Mouse (Mus musculus) stomach, embryonic 16.5 days (tissue): ENCODE measurements around the gene Olfr218. TPM values are rescaled to one million over a fixed set of nuclear protein-coding genes. Genes with fewer than 3 reads are reported as not detected.

Experiments used
- ATAC-seq: fragments of 200-750 bp; cut with Nextera tagmentation; 2 replicates; pipeline ENCODE4 v1.8.0; 2017; ENCODE audit warnings: moderate number of reproducible peaks, moderate TSS enrichment; ENCODE audit not compliant: insufficient read depth, low FRiP score
- H3K27ac ChIP-seq: fragments of 300-500 bp; sonication (generic); 2 replicates; pipeline ENCODE4 v1.5.1; 2014; ENCODE audit warnings: low read length
- H3K27me3 ChIP-seq: fragments of 300-500 bp; sonication (generic); 2 replicates; pipeline ENCODE4 v1.6.1; 2014; ENCODE audit warnings: low read length, control low read depth, mixed read lengths; ENCODE audit not compliant: control insufficient read depth, insufficient read depth
- H3K36me3 ChIP-seq: fragments of 300-500 bp; sonication (generic); 2 replicates; pipeline ENCODE4 v1.6.1; 2014; ENCODE audit warnings: low read length; ENCODE audit not compliant: control insufficient read depth, insufficient read depth
- H3K4me1 ChIP-seq: fragments of 300-500 bp; sonication (generic); 2 replicates; pipeline ENCODE4 v1.6.1; 2014; ENCODE audit warnings: low read length, control low read depth, mixed read lengths; ENCODE audit not compliant: control insufficient read depth, insufficient read depth
- H3K4me2 ChIP-seq: fragments of 300-500 bp; sonication (generic); 2 replicates; pipeline ENCODE4 v1.6.1; 2014; ENCODE audit warnings: low read depth, low read length, mixed read lengths
- H3K4me3 ChIP-seq: fragments of 300-500 bp; sonication (generic); replicated peaks from 2 replicates; pipeline ENCODE4 v1.5.1; 2014; ENCODE audit warnings: mild to moderate bottlenecking, low read length
- H3K9ac ChIP-seq: fragments of 300-500 bp; sonication (generic); 2 replicates; pipeline ENCODE4 v1.6.1; 2014; ENCODE audit warnings: low read length
- H3K9me3 ChIP-seq: fragments of 300-500 bp; sonication (generic); replicated peaks from 2 replicates; pipeline ENCODE4 v1.6.1; 2016; ENCODE audit warnings: low read length, control low read depth; ENCODE audit not compliant: control insufficient read depth
- WGBS: fragments of 180-500 bp; shearing (Covaris S2); extraction: QIAGEN DNeasy Blood & Tissue Kit; methylation state at CpG from one replicate; pipeline ENCODE4 v1.1.7; 2014; 5-methylcytosine and 5-hydroxymethylcytosine counted together
- polyA plus RNA-seq: library from polyadenylated mRNA; unstranded; fragments of >200 nt; fragmentation: Nextera tagmentation; extraction: Ambion mirVana; gene quantifications from 2 replicates; pipeline ENCODE4 v1.2.1, GENCODE M21; 2015

Gene Olfr218
- polyA plus RNA-seq, 1 experiment from 2014 or later, result not detected

- H3K9ac ChIP-seq, result no peak overlapping the region
- 82% methylated on average over 3 of the region's 3 CpGs for WGBS
- H3K4me3 ChIP-seq, result no peak overlapping the region
- H3K4me2 ChIP-seq, result no peak overlapping the region
- no peak for ATAC-seq
- no peaks in the 10 kb centered on the region for H3K4me1 ChIP-seq
- no peaks in the 10 kb centered on the region for H3K36me3 ChIP-seq
- H3K9me3 ChIP-seq, result no peaks in the 10 kb centered on the region
- H3K27ac ChIP-seq, result no peak overlapping the region
- H3K27me3 ChIP-seq, result no peaks in the 10 kb centered on the region
Measured at GRCm38 (mm10) chr1:173249888-173250287, 52.3 kb downstream of the Olfr218 start.

Other genes starting within 250 kb of the Olfr218 start
- gene Olfr16, start 247.4 kb upstream of the Olfr218 start, polyA plus RNA-seq, result not detected in 2 replicates
- gene Olfr1408, start 60.4 kb upstream of the Olfr218 start, polyA plus RNA-seq, result not detected in 2 replicates
- gene Olfr1406, start 7.2 kb upstream of the Olfr218 start, polyA plus RNA-seq, result not detected in 2 replicates
- not detected in 2 replicates for gene Olfr1404, start 14.6 kb downstream of the Olfr218 start, polyA plus RNA-seq
- gene Fcer1a, start 29.4 kb downstream of the Olfr218 start, polyA plus RNA-seq, result 0.27 and 0.31 TPM in 2 replicates
- not detected in 2 replicates for gene Olfr418, start 68.2 kb downstream of the Olfr218 start, polyA plus RNA-seq
- not detected in 2 replicates for gene Mptx2, start 80.0 kb downstream of the Olfr218 start, polyA plus RNA-seq
- 3.3 and 4.3 TPM in 2 replicates for gene Ackr1, start 135.9 kb downstream of the Olfr218 start, polyA plus RNA-seq
- gene Aim2, start 153.1 kb downstream of the Olfr218 start, polyA plus RNA-seq, result 2.6 and 2.9 TPM in 2 replicates
- gene Cadm3, start 169.9 kb downstream of the Olfr218 start, polyA plus RNA-seq, result 3.0 and 3.3 TPM in 2 replicates